Mouse (Mus musculus) embryonic facial prominence, embryonic 14.5 days (tissue): Measurements from ENCODE around the gene Lyst. TPM values are rescaled to one million over a fixed set of nuclear protein-coding genes. Genes with fewer than 3 reads are reported as not detected.
"Not testable (repeated sequence)": the region's sequence is repeated elsewhere in the genome, so short reads cannot be mapped to it uniquely, and the experiment has no call there.

Experiments
- ATAC-seq: fragments of 200-750 bp; cut with Nextera tagmentation; 2 replicates; pipeline ENCODE4 v1.8.0; 2017; ENCODE audit warnings: low read depth, moderate number of reproducible peaks, moderate TSS enrichment
- DNase-seq: peaks from one replicate; pipeline ENCODE4 v3.0.0-alpha.2; 2015; ENCODE audit warnings: low spot score
- H3K27ac ChIP-seq: fragments of 300-500 bp; sonication (generic); replicated peaks from 2 replicates; pipeline ENCODE4 v1.5.1; 2014; ENCODE audit warnings: low read depth, mild to moderate bottlenecking, low read length, moderate library complexity
- H3K27me3 ChIP-seq: fragments of 300-500 bp; sonication (generic); replicated peaks from 2 replicates; pipeline ENCODE4 v1.6.1; 2014; ENCODE audit warnings: low read length; ENCODE audit not compliant: control insufficient read depth, insufficient read depth
- H3K36me3 ChIP-seq: fragments of 300-500 bp; sonication (generic); 2 replicates; pipeline ENCODE4 v1.6.1; 2014; ENCODE audit warnings: low read length, mixed read lengths; ENCODE audit not compliant: control insufficient read depth, insufficient read depth
- H3K4me1 ChIP-seq: fragments of 300-500 bp; sonication (generic); 2 replicates; pipeline ENCODE4 v1.6.1; 2014; ENCODE audit warnings: antibody characterized with exemption, low read length; ENCODE audit not compliant: control insufficient read depth, insufficient read depth
- H3K4me2 ChIP-seq: fragments of 300-500 bp; sonication (generic); 2 replicates; pipeline ENCODE4 v1.6.1; 2014; ENCODE audit warnings: low read depth, mild to moderate bottlenecking, low read length, moderate library complexity, mixed read lengths
- H3K4me3 ChIP-seq: fragments of 300-500 bp; sonication (generic); 2 replicates; pipeline ENCODE4 v1.5.1; 2014; ENCODE audit warnings: low read depth, mild to moderate bottlenecking, low read length
- H3K9ac ChIP-seq: fragments of 300-500 bp; sonication (generic); 2 replicates; pipeline ENCODE4 v1.6.1; 2014; ENCODE audit warnings: low read depth, mild to moderate bottlenecking, low read length, moderate library complexity, mixed read lengths
- H3K9me3 ChIP-seq: fragments of 300-500 bp; sonication (generic); 2 replicates; pipeline ENCODE4 v1.6.1; 2016; ENCODE audit warnings: low read length; ENCODE audit not compliant: control insufficient read depth
- WGBS: fragments of 180-500 bp; shearing (Covaris S2); extraction: QIAGEN DNeasy Blood & Tissue Kit; methylation state at CpG from one replicate; pipeline ENCODE4 v1.1.7; 2014; 5-methylcytosine and 5-hydroxymethylcytosine counted together
- polyA plus RNA-seq: library from polyadenylated mRNA; unstranded; fragments of >200 nt; fragmentation: Nextera tagmentation; extraction: Ambion mirVana; gene quantifications from 2 replicates; pipeline ENCODE4 v1.2.1, GENCODE M21; 2014

Gene Lyst
- 4.5 and 6.2 TPM in 2 replicates for polyA plus RNA-seq

- peak within 1 kb of the TSS; percentile 84 for H3K4me3 ChIP-seq
- H3K36me3 ChIP-seq = no peaks in the 10 kb centered on the region
- H3K27me3 ChIP-seq = no peaks in the 10 kb centered on the region
- H3K4me2 ChIP-seq = peak within 1 kb of the TSS; percentile 89
- DNase-seq = peak; percentile 98
- peak within 1 kb of the TSS; percentile 65 for H3K27ac ChIP-seq
- H3K9me3 ChIP-seq = no peaks in the 10 kb centered on the region
- H3K4me1 ChIP-seq = peaks cover 5% of the 10 kb centered on the region
- WGBS = under 1% methylated on average over 46 of the region's 88 CpGs
- ATAC-seq = peak; percentile 99
- H3K9ac ChIP-seq = peak within 1 kb of the TSS; percentile 78
Measured at GRCm38 (mm10) chr13:13590048-13591011, at the start of gene Lyst. Lyst (plus strand) TSS chr13:13590397.

DNA sequence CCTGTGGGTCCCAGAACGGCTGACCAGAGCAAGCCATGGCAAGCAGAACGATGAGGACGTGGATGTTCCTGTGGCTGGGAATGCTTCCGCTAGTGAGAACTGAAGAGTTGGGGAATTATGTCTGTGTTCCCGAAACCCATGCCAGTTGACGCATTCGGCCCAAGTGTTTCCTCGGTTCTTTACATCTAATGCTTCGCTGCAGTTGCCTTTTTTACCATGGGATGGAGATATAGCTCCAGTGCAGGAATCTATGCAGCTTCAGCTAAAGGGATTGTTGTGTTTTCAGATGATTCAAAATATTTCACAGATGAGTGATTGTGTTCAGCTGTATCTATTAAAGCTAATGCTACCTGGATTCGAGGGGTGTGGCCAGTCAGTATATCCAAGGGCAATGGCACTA, 47.1 kb upstream of the Lyst start:
- not testable (repeated sequence) for H3K36me3 ChIP-seq, H3K4me2 ChIP-seq, H3K4me3 ChIP-seq, ATAC-seq, H3K27me3 ChIP-seq, H3K27ac ChIP-seq, H3K9ac ChIP-seq, H3K9me3 ChIP-seq, DNase-seq, H3K4me1 ChIP-seq
- WGBS = 93% methylated on average over 10 of the region's 10 CpGs

DNA sequence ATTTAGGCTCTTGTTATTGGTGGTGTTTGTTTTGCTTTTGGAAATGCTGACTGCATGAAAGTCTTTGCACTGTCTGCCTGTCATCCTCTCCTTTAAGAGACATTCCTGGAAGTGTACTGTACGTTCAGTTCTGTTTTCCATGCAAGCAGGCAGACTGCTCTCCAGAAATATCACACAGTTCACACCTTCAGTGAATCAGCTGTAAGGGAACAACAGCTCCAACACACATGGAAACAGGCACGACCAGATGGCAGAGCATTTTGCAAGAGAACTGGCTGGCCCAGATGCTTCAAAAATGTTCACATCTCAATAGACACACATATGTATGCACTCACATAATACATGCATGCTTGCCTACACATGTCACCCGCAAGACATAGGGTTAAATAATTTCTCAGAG, 43.4 kb upstream of the Lyst start:
- H3K4me3 ChIP-seq = no peak overlapping the region
- no peaks in the 10 kb centered on the region for H3K9me3 ChIP-seq
- no peaks in the 10 kb centered on the region for H3K27me3 ChIP-seq
- no peaks in the 10 kb centered on the region for H3K36me3 ChIP-seq
- DNase-seq (no peak), ATAC-seq (no peak)
- H3K9ac ChIP-seq = no peak overlapping the region
- H3K4me2 ChIP-seq = no peak overlapping the region
- H3K4me1 ChIP-seq = no peaks in the 10 kb centered on the region
- WGBS = 62% methylated on average over 3 of the region's 3 CpGs
- H3K27ac ChIP-seq = no peak overlapping the region

DNA sequence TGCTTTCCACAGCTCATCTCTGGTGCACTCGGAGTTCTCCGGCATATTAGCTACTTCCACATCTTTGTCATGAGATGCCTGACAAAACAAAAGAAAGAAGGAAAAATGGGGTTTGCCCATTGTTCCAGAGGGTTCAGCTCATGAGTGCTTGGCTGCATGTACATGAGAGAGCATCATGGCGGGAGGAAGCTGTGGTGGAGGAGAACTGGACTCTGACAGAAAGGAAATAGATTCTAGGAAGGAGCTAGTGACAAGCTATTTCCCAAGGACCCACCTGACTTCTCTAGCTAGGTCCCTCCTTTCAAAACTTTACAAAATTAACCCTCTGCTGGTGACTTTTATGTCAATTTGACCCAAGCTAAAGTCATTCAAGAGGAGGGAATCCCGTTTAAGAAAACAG, 42.3 kb upstream of the Lyst start:
- WGBS = 91% methylated on average over 4 of the region's 4 CpGs
- Histone ChIP-seq H3K36me3 (no peaks in the 10 kb centered on the region), H3K27ac (no peak overlapping the region), H3K9ac (no peak overlapping the region), H3K27me3 (no peaks in the 10 kb centered on the region), H3K4me1 (no peaks in the 10 kb centered on the region), H3K4me2 (no peak overlapping the region), H3K4me3 (no peak overlapping the region), H3K9me3 (no peaks in the 10 kb centered on the region)
- ATAC-seq (no peak), DNase-seq (no peak)

DNA sequence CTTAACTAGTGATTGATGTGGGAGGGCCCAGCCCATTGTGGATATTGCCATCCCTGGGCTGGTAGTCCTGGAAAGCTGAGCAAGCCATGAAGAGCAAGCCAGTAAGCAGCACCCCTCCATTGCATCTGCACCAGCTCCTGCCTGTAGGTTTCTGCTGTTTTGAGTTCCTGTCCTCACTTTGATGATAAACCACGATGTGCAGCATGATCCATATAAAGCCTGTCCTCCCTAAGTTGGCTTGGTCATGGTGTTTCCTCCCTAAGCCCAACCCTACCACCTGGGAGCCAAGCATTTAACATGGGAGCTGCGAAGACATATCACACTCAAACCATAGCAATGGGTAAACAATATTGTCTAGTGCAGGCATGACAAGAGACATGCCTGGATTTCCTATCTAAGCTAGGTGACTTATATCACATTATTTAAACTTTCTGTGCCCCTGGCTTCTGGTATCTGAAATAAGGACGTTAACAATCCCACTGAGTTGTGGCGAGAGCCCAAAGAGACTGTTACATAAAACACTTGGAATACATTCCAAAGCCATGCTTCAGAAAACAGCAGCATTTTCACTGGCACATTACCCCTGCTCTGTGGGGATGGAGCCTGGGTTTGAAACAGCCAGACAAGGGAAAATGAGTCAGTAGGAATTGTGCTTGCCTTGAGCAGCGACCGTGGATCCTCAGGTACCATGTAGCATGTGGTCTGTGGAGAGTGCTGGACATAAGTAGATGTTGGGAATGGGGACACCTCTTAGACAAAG, 41.6 kb upstream of the Lyst start:
- 82% methylated on average over 6 of the region's 6 CpGs for WGBS
- no peaks in the 10 kb centered on the region for H3K9me3 ChIP-seq
- DNase-seq (no peak), ATAC-seq (no peak)
- H3K4me2 ChIP-seq = no peak overlapping the region
- no peak overlapping the region for H3K27ac ChIP-seq
- H3K27me3 ChIP-seq = no peaks in the 10 kb centered on the region
- no peak overlapping the region for H3K4me3 ChIP-seq
- no peaks in the 10 kb centered on the region for H3K4me1 ChIP-seq
- no peaks in the 10 kb centered on the region for H3K36me3 ChIP-seq
- H3K9ac ChIP-seq = no peak overlapping the region

GRCm38 (mm10) chr13:13549687-13550660, 40.2 kb upstream of the Lyst start:
- Histone ChIP-seq H3K9ac (no peak overlapping the region), H3K27ac (no peak overlapping the region), H3K27me3 (no peaks in the 10 kb centered on the region), H3K9me3 (no peaks in the 10 kb centered on the region), H3K4me1 (no peaks in the 10 kb centered on the region), H3K4me3 (no peak overlapping the region), H3K4me2 (no peak overlapping the region), H3K36me3 (no peaks in the 10 kb centered on the region)
- DNase-seq (no peak), ATAC-seq (no peak)
- 60% methylated on average over 9 of the region's 9 CpGs for WGBS

DNA sequence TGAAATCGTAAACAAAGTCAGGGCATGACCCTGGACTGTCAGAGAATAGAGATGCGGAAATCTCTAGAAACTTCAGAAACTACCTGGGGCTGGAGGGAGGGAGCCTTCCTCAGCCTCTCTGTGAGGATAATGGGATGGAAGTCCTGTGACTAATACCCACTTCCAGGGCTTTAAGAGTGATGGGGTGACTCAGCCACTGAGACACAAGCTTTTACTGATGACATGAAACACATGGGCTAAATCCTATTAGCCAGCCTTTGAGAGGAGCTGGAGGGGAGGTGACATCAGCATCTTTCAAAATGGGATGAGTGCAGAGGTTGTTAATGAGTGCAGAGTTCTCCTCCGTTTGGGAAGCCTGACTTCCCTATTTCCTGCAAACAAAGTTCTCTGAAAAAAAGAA, 38.2 kb upstream of the Lyst start:
- Histone ChIP-seq H3K9ac (no peak overlapping the region), H3K27me3 (no peaks in the 10 kb centered on the region), H3K4me1 (no peaks in the 10 kb centered on the region), H3K27ac (no peak overlapping the region), H3K4me2 (no peak overlapping the region), H3K9me3 (no peaks in the 10 kb centered on the region), H3K4me3 (no peak overlapping the region), H3K36me3 (no peaks in the 10 kb centered on the region)
- ATAC-seq (no peak), DNase-seq (no peak)
- WGBS = 55% methylated on average over 3 of the region's 3 CpGs

DNA sequence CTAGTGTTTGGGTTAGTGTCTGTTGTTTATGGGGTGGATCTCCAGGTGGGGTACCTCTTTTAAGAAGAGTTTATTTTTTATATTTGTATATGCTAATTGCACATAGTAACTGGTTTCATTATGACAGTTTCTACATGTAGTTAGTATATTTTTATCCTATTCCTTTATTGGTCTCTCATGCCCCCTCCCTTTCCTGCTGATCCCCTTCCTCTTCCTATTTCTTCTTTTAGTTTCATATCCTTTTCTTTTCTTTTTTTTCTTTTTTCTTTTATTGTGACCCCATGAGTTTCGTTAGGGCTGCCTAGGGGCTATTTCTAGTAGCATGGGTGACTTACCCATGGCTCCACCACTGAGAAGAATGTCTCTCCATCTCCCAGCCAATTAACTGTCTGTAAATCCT, 36.5 kb upstream of the Lyst start:
- H3K9ac ChIP-seq = no peak overlapping the region
- no peaks in the 10 kb centered on the region for H3K4me1 ChIP-seq
- H3K27ac ChIP-seq = no peak overlapping the region
- H3K4me2 ChIP-seq = no peak overlapping the region
- DNase-seq (no peak), ATAC-seq (no peak)
- 45% methylated on average over 1 of the region's 1 CpGs for WGBS
- H3K36me3 ChIP-seq = no peaks in the 10 kb centered on the region
- H3K27me3 ChIP-seq = no peaks in the 10 kb centered on the region
- no peak overlapping the region for H3K4me3 ChIP-seq
- H3K9me3 ChIP-seq = no peaks in the 10 kb centered on the region
